Mouse (Mus musculus): ENCODE data around the gene Fastkd5.

DNA sequence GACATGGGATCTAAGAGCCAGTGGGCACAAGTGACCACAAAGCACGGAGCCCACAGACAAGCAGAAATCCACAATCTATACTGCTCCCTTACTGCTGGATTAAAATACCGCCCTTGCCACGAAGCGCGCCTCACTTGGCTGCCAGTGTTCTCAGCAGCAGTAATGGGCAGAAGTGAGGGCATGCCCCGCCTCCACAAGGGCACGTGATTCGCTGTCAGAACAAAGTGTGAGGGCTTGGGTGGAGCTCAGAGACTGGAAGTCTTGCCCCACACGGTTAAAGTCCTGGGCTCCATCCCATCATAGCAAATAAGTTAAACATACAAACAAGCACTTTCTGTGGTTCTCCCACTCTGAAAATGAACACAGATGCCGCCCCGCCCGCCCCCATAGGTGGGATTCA lies 52.2 kb downstream of the Fastkd5 start:
- no peak for TF ChIP-seq FLI1 (IDR thresholded peaks at IDR 0.05; ENCODE audit: low read length)
- TF ChIP-seq GATA1 (IDR thresholded peaks at IDR 0.05; ENCODE audit: borderline replicate concordance, low read length): no peak

Measured in megakaryocyte, embryonic 14.5 days (primary cell).